Mouse (Mus musculus): Measurements from ENCODE around the gene Gpatch8.

The Gpatch8 gene

GRCm38 (mm10) chr11:102495114-102495513, 61.1 kb downstream of the Gpatch8 start:
- DNase-seq: no peak

GRCm38 (mm10) chr11:102494063-102494650, 62.0 kb downstream of the Gpatch8 start:
- DNase-seq: no peak

- no peak for DNase-seq
These were observed 63.0 kb downstream of the Gpatch8 start for GRCm38 (mm10) chr11:102493241-102493640.

GRCm38 (mm10) chr11:102487901-102488300, 68.3 kb downstream of the Gpatch8 start:
- DNase-seq: no peak

GRCm38 (mm10) chr11:102486733-102487386, 69.3 kb downstream of the Gpatch8 start:
- no peak for DNase-seq

GRCm38 (mm10) chr11:102481779-102482178, 74.4 kb downstream of the Gpatch8 start:
- DNase-seq: no peak

- DNase-seq: no peak
These were observed 75.3 kb downstream of the Gpatch8 start for GRCm38 (mm10) chr11:102480897-102481296.

GRCm38 (mm10) chr11:102480111-102480510, 76.1 kb downstream of the Gpatch8 start:
- DNase-seq: no peak

- no peak for DNase-seq
These were observed 76.6 kb downstream of the Gpatch8 start for GRCm38 (mm10) chr11:102479581-102479980.

- DNase-seq: no peak
These were observed 77.5 kb downstream of the Gpatch8 start for GRCm38 (mm10) chr11:102478671-102479070.

- no peak for DNase-seq
These were observed 81.2 kb downstream of the Gpatch8 start for GRCm38 (mm10) chr11:102475027-102475426.

- no peak for DNase-seq
These were observed 86.4 kb downstream of the Gpatch8 start, which contains the start of gene Itga2b for GRCm38 (mm10) chr11:102469648-102470357. TSS of gene Itga2b (minus strand) at chr11:102470122.

- peak; percentile 89 for DNase-seq
These were observed 89.1 kb downstream of the Gpatch8 start for GRCm38 (mm10) chr11:102467041-102467631.

- peak; percentile 63 for DNase-seq
These were observed 90.3 kb downstream of the Gpatch8 start for GRCm38 (mm10) chr11:102465713-102466436.

- no peak for DNase-seq
These were observed 91.3 kb downstream of the Gpatch8 start for GRCm38 (mm10) chr11:102464901-102465300.

- no peak for DNase-seq
These were observed 94.4 kb downstream of the Gpatch8 start for GRCm38 (mm10) chr11:102461764-102462163.

- no peak for DNase-seq
These were observed 95.7 kb downstream of the Gpatch8 start for GRCm38 (mm10) chr11:102460541-102460940.

GRCm38 (mm10) chr11:102455740-102456396, 100.3 kb downstream of the Gpatch8 start:
- no peak for DNase-seq

- DNase-seq: no peak
These were observed 103.1 kb downstream of the Gpatch8 start for GRCm38 (mm10) chr11:102453131-102453530.

- no peak for DNase-seq
These were observed 106.9 kb downstream of the Gpatch8 start for GRCm38 (mm10) chr11:102449043-102450008.

- DNase-seq: no peak
These were observed 107.9 kb downstream of the Gpatch8 start for GRCm38 (mm10) chr11:102448327-102448726.

All from right cerebral cortex, postnatal 25 days (tissue).